Mouse (Mus musculus) spleen, adult 18-20 months (tissue): Measurements from ENCODE around the gene Btbd9.

ENCODE experiments used
- DNase-seq, 2 experiments: peaks; one replicate each; pipeline ENCODE4 v3.0.0; 2022; ENCODE audit warnings: mixed read lengths in 2 of 2

Gene Btbd9

GRCm38 (mm10) chr17:30478181-30478580, 98.1 kb downstream of the Btbd9 start:
- no peak for DNase-seq

GRCm38 (mm10) chr17:30474561-30474960, 101.7 kb downstream of the Btbd9 start:
- DNase-seq: no peak

GRCm38 (mm10) chr17:30472776-30473175, 103.5 kb downstream of the Btbd9 start:
- DNase-seq: no peak

GRCm38 (mm10) chr17:30471512-30471911, 104.8 kb downstream of the Btbd9 start:
- DNase-seq: no peak

GRCm38 (mm10) chr17:30470790-30471189, 105.5 kb downstream of the Btbd9 start:
- no peak for DNase-seq

GRCm38 (mm10) chr17:30470286-30470685, 106.0 kb downstream of the Btbd9 start:
- DNase-seq: no peak

- no peak for DNase-seq
These were observed 106.7 kb downstream of the Btbd9 start for GRCm38 (mm10) chr17:30469511-30470076.

DNA sequence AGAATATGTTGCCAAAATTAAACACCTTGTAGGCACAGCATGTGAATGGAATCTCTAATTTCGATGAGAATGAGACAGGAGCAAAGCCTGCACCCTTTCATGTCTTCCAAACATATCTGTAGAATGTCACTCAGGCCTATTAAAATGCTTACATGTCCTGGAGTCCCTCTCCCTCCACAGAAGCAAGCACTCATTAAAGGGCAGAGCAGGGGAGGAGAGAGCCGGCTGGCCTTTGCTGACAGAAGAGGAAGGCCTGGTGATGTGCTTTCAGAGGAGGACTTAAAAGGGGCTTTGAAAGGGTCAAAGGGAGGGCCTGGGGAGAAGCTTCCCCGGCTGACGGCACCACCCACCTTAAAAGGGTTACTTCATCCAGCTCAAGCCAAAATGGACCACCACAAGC, 107.9 kb downstream of the Btbd9 start:
- no peak for DNase-seq

DNA sequence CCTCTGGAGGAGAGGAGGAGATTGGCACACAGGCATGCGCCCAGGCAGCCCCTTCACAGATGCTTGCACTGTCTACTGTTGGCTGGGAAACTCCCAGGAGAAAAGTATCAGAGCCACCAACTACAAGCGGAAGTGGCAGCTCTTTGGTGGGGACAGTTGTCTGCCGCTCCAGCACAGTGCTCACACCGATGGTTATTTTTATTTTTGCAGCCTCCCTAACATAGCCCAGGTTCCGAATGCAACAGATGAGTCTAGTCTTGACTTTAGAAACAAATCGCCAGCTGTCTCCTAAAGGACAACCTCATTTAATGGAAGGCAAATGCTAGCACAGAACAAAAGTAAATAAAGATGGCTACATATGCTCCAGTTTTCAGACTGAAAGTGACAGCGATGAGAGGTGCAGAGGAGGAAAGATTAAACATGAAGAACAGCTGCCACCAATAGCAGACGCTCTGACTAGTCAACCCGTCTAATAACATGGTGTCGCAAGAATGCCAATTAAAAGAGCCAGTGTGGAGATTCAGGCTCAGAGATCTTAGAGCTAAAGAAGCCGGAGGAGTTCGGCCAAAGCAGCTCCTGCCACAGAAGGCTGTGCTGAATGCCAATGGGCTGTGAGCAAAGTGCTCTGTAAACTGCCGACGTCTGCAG, 108.6 kb downstream of the Btbd9 start:
- DNase-seq: no peak

DNA sequence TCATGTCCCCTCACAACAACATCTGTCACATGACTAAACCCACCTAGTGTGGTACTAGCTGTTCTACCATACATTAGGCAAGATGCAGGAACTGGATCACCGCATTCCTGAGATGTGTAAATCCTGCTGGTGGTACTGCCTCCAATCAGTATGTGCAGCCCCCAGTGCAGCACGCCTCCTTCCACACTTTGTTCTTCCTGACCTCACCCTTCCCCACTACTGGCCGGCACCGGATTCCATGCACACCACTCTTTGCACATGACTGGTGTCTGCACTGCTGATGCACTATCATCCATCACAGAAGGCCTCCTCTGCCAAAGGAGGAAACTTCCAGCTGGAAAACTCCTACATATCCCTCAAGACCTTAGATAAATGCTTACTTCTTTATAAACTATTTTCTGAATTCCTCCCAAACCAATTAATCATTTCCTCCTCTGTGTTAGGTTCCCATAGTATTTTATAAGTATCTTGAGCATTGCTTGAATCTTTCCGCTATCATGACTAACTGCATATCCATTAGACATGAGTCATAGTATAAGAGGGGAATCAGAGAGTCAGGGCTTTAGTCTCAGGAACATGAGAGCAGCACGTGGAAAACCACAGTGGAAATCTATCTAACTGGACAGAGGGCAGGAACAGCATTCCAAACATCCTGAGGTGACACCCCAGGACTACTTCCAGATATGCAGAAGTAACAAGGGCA, 111.1 kb downstream of the Btbd9 start:
- no peak for DNase-seq

DNA sequence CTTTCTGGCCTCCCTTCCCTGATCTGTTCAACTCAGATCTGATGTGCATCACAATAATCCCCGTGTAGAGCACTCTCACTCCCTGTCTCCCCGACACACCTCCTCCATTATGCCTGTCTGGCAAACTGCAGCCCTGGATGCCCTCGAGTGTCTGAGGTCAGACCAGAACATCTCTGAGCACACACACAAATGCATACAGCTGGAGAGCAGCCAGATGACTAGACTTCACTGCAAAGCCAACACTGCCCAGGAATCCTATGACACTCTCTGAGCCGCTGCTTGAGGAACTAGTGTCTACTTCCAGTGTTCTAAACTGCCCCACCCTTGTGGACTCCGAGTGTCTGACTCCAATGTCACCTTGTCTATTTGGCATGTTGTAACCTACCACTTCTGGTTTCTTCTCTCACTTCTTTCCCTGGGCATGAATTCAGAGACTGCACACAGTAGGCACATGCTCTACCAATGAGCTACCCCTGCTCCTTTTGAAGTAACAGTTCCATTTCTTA, 112.0 kb downstream of the Btbd9 start:
- no peak for DNase-seq

DNA sequence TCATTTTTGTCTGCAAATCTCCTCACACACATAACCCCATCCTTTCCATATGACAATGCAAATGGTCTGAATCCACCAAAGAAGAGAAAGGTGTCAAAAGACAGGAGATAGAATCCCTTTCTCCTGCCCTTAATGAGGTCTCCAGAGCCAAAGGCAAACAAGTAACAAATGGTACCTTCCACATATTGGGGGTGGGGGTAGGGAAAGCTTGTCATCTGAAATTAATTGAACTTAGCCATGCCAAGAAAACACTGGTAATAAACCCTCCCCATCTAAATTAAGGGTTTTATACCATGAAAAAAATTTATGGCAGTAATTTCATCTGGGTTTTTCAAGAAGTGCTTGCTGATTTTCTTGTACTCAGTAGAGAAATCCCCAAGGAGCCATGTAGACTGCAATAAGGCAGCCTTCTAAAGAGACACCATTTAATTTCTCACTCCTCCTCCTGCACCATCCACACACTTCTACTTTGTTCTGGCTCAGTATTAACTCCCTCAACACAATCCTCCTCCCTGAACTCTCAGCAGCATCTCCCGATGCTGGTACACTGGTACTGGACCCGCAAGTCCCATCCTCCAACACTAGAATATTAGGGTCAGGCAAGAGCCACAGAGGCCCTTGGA, 115.5 kb downstream of the Btbd9 start:
- DNase-seq: no peak

DNA sequence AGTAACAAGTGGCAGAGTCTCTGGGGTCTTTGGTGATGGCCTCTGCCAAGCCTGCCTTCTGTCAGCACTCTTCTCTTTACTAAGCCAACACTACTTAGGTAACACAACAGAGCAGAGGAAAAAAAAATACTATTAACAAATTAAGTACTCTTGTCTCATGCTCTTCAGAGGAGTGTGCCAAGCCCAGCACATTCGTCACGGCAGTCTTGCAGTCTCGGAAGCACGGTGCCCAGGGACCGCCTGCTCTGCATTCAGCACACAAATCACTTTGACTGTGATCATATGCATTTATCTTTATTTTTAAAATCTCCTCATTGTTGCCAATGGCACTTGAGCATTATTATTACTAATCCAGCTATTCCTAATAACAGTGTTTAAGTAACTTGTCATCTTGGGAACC, 116.6 kb downstream of the Btbd9 start:
- no peak for DNase-seq

GRCm38 (mm10) chr17:30458926-30459325, 117.4 kb downstream of the Btbd9 start:
- DNase-seq: no peak

DNA sequence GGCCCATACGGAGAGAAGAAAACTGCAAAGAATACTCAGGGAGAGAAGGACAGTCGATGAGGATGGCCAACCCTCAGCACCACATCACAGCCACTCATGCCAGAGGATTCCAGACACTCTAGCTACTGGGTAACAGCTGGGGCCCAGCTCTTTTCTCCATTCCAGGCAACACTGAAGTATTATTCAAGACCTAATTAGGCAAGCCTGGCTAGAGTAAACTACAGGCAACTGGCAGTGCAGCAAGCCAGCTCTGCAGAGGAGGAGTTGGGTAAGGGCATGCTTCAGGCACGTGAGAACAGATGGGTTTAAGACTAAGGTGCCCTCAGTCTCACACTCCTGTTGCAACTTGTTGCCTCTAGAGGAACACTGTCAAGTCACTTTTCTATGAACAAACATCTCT, 118.0 kb downstream of the Btbd9 start:
- no peak for DNase-seq

GRCm38 (mm10) chr17:30457486-30457885, 118.8 kb downstream of the Btbd9 start:
- DNase-seq: no peak

- DNase-seq: no peak
These were observed 120.0 kb downstream of the Btbd9 start for GRCm38 (mm10) chr17:30456293-30456692.

DNA sequence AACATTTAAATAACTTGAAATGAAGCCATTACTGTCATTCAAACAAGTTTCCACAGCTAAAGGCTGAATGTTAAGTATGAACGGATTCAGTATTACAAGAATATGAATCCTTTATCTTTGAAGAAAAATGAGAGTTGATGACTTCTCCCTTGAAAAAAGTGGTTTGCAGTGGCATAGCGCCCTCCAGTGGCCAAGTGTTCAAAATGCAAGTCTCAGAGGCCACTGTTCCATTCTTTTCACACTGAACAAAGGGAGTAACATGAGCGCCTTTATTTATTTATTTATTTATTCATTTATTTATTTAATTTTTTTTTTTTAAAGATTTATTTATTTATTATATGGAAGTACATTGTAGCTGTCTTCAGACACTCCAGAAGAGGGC, 121.4 kb downstream of the Btbd9 start:
- peak; percentile 25 to 68 for DNase-seq

- DNase-seq: no peak
These were observed 122.0 kb downstream of the Btbd9 start for GRCm38 (mm10) chr17:30454155-30454861.

- DNase-seq: no peak
These were observed 123.0 kb downstream of the Btbd9 start for GRCm38 (mm10) chr17:30453272-30453671.

DNA sequence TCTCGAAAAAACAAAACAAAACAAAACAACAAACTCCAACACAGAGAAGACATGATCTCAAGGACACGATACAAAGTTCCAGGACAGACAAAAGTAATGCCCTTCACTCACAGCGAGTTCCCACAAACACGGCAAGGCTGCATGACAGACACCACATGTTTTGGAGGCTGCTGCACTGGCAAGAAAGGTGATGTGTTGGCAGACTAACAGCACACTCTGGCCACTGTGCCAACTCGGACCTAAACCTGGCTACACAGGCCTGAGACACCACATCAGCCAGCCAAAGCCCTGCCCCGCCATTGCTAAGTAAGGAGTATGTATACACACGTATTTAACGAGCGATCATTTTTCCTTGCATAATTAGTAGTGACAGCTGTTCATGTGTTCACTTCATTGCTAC, 123.9 kb downstream of the Btbd9 start:
- no peak for DNase-seq

GRCm38 (mm10) chr17:30448562-30448961, 127.7 kb downstream of the Btbd9 start:
- no peak for DNase-seq

- no peak for DNase-seq
These were observed 130.4 kb downstream of the Btbd9 start for GRCm38 (mm10) chr17:30445805-30446441.
